Mouse (Mus musculus) midbrain, embryonic 11.5 days (tissue): Measurements from ENCODE around the gene Fam198b. TPM values are rescaled to one million over a fixed set of nuclear protein-coding genes. Genes with fewer than 3 reads are reported as not detected.

Source experiments
- ATAC-seq: fragments of 200-750 bp; cut with Nextera tagmentation; 2 replicates; pipeline ENCODE4 v1.8.0; 2017; ENCODE audit warnings: moderate TSS enrichment, moderate library complexity; ENCODE audit not compliant: low FRiP score
- DNase-seq: peaks from one replicate; pipeline ENCODE4 v3.0.0; 2015; ENCODE audit warnings: low spot score; ENCODE audit errors: missing footprints
- H3K27ac ChIP-seq: fragments of 300-500 bp; sonication (generic); 2 replicates; pipeline ENCODE4 v1.5.1; 2014; ENCODE audit warnings: low read depth, low read length
- H3K27me3 ChIP-seq: fragments of 300-500 bp; sonication (generic); 2 replicates; pipeline ENCODE4 v1.6.1; 2014; ENCODE audit warnings: mild to moderate bottlenecking, low read length, moderate library complexity, mixed read lengths; ENCODE audit not compliant: control insufficient read depth, insufficient read depth
- H3K36me3 ChIP-seq: fragments of 300-500 bp; sonication (generic); 2 replicates; pipeline ENCODE4 v1.6.1; 2014; ENCODE audit warnings: mild to moderate bottlenecking, low read length, moderate library complexity, mixed read lengths; ENCODE audit not compliant: control insufficient read depth, insufficient read depth
- H3K4me1 ChIP-seq: fragments of 300-500 bp; sonication (generic); 2 replicates; pipeline ENCODE4 v1.6.1; 2014; ENCODE audit warnings: low read length; ENCODE audit not compliant: control insufficient read depth, insufficient read depth
- H3K4me2 ChIP-seq: fragments of 300-500 bp; sonication (generic); 2 replicates; pipeline ENCODE4 v1.6.1; 2014; ENCODE audit warnings: mild to moderate bottlenecking, moderate library complexity
- H3K4me3 ChIP-seq: fragments of 300-500 bp; sonication (generic); 2 replicates; pipeline ENCODE4 v1.5.1; 2014; ENCODE audit warnings: low read depth, low read length
- H3K9ac ChIP-seq: fragments of 300-500 bp; sonication (generic); 2 replicates; pipeline ENCODE4 v1.6.1; 2014; ENCODE audit warnings: low read length
- H3K9me3 ChIP-seq: fragments of 300-500 bp; sonication (generic); 2 replicates; pipeline ENCODE4 v1.6.1; 2016; ENCODE audit warnings: low read length; ENCODE audit not compliant: control insufficient read depth
- WGBS: fragments of 180-500 bp; shearing (Covaris S2); extraction: QIAGEN DNeasy Blood & Tissue Kit; methylation state at CpG from one replicate; pipeline ENCODE4 v1.1.7; 2014; 5-methylcytosine and 5-hydroxymethylcytosine counted together
- polyA plus RNA-seq: library from polyadenylated mRNA; unstranded; fragments of >200 nt; fragmentation: Nextera tagmentation; extraction: Ambion mirVana; gene quantifications from 2 replicates; pipeline ENCODE4 v1.2.1, GENCODE M21; 2014

The Fam198b gene
- polyA plus RNA-seq, 1 experiment from 2014 or later, result 0.77 TPM

- no peak overlapping the region for H3K4me2 ChIP-seq
- ATAC-seq, result no peak
- no peaks in the 10 kb centered on the region for H3K4me1 ChIP-seq
- no peak for DNase-seq
- H3K27ac ChIP-seq, result no peak overlapping the region
- no peak overlapping the region for H3K4me3 ChIP-seq
- no peak overlapping the region for H3K9ac ChIP-seq
- no peaks in the 10 kb centered on the region for H3K27me3 ChIP-seq
- no peaks in the 10 kb centered on the region for H3K9me3 ChIP-seq
- no peaks in the 10 kb centered on the region for H3K36me3 ChIP-seq
Measured at GRCm38 (mm10) chr3:79905397-79905796, 21.1 kb downstream of the Fam198b start.

DNA sequence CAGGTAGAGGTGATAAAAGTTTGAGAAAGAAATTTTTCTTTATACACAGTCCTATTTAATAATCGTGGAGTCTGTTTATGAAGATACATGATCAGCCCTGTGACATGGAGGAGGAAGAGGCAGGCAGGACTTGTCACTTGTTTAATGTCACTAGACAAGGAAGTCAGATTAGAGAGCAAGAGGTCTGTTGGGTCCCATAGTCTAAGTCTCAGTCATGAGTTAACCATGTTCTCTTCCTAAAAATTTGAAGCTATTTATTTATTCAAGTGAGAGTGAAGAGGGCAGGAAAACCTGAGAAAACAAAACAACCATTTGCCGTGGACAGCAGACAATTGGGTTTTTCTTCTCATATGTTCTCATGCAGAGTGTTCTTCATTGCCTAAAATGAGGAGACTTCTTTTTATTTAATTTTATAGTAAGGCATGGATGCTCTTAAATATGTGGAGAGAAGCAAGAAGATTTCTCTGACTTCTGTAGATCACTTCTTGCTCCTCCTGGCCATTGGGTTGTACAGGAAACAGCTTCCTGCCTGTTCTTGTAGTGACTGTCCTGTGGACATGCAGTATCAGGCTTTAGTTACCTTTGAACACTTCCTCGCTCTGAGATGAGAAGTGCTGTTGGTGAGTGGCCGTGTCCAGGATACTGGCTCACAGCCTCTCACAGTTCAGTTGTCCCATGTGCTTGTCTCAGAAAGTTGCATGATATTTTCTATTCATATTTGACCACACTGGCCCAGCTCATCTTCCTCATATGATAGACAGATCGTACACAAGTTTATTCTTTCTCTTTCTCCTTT lies 22.1 kb downstream of the Fam198b start:
- H3K27ac ChIP-seq, result no peak overlapping the region
- no peaks in the 10 kb centered on the region for H3K4me1 ChIP-seq
- H3K9ac ChIP-seq, result no peak overlapping the region
- ATAC-seq, result no peak
- 86% methylated on average over 5 of the region's 5 CpGs for WGBS
- no peak for DNase-seq
- H3K27me3 ChIP-seq, result no peaks in the 10 kb centered on the region
- H3K36me3 ChIP-seq, result no peaks in the 10 kb centered on the region
- no peaks in the 10 kb centered on the region for H3K9me3 ChIP-seq
- H3K4me3 ChIP-seq, result no peak overlapping the region
- H3K4me2 ChIP-seq, result no peak overlapping the region

DNA sequence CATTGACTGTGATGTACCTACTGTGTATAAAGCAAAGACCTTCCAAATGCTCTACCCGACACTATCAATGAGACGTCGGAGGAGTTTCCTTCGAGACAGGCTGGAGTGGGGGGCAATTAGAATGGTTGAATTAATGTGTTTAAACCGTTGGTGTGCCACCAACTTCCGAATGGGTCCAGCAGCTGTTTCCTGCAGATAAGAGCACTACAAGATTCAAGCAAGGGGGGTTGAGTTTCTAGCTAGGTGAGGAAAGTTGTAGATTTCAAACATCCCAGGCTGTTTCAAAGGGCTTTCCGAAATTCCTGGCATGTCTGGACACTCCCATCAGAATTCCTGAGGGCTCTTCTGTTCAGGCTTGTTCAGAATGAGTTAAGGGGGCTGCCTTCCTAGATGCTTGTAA lies 22.9 kb downstream of the Fam198b start:
- Histone ChIP-seq H3K4me1 (no peaks in the 10 kb centered on the region), H3K9ac (no peak overlapping the region), H3K9me3 (no peaks in the 10 kb centered on the region), H3K27ac (no peak overlapping the region), H3K27me3 (no peaks in the 10 kb centered on the region), H3K4me3 (no peak overlapping the region), H3K4me2 (no peak overlapping the region), H3K36me3 (no peaks in the 10 kb centered on the region)
- DNase-seq (no peak), ATAC-seq (no peak)
- WGBS, result 79% methylated on average over 7 of the region's 7 CpGs

GRCm38 (mm10) chr3:79910375-79911141 lies 26.2 kb downstream of the Fam198b start:
- Histone ChIP-seq H3K36me3 (no peaks in the 10 kb centered on the region), H3K4me3 (no peak overlapping the region), H3K27me3 (no peaks in the 10 kb centered on the region), H3K4me2 (no peak overlapping the region), H3K9ac (no peak overlapping the region), H3K27ac (no peak overlapping the region), H3K4me1 (no peaks in the 10 kb centered on the region), H3K9me3 (no peaks in the 10 kb centered on the region)
- ATAC-seq (no peak), DNase-seq (no peak)
- WGBS, result 69% methylated on average over 10 of the region's 10 CpGs

- H3K4me1 ChIP-seq, result no peaks in the 10 kb centered on the region
- no peak for DNase-seq
- no peak overlapping the region for H3K27ac ChIP-seq
- no peak overlapping the region for H3K4me3 ChIP-seq
- H3K4me2 ChIP-seq, result no peak overlapping the region
- WGBS, result 87% methylated on average over 3 of the region's 3 CpGs
- no peaks in the 10 kb centered on the region for H3K27me3 ChIP-seq
- H3K9me3 ChIP-seq, result no peaks in the 10 kb centered on the region
- H3K9ac ChIP-seq, result no peak overlapping the region
- no peak for ATAC-seq
- H3K36me3 ChIP-seq, result no peaks in the 10 kb centered on the region
Measured at GRCm38 (mm10) chr3:79911166-79911565, 26.8 kb downstream of the Fam198b start.

- DNase-seq (peak; percentile 6), ATAC-seq (no peak)
- no peak overlapping the region for H3K4me2 ChIP-seq
- no peak overlapping the region for H3K9ac ChIP-seq
- no peak overlapping the region for H3K4me3 ChIP-seq
- H3K27ac ChIP-seq, result no peak overlapping the region
- no peaks in the 10 kb centered on the region for H3K9me3 ChIP-seq
- 93% methylated on average over 5 of the region's 5 CpGs for WGBS
- H3K36me3 ChIP-seq, result no peaks in the 10 kb centered on the region
- H3K27me3 ChIP-seq, result no peaks in the 10 kb centered on the region
- H3K4me1 ChIP-seq, result no peaks in the 10 kb centered on the region
Measured at GRCm38 (mm10) chr3:79914012-79914411, 29.7 kb downstream of the Fam198b start.

DNA sequence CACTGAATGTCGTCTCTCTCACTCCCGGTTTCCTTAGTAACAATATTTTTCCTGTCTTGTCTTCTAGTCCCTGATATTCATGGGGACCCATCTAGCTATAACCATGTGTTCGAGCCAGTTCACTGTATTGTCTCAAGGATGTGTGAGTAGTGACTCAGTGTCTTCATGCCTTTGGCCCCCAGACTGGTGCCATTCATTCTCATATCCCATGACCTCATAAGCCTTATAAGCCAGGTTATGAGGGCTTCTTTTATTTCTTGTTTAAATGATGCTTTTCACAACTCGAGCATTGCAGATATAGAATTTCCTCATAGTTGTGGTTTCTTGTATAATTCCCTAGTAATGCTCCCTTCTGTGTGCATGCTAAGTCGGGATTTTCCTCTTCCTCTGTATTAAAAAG lies 31.9 kb downstream of the Fam198b start:
- Histone ChIP-seq H3K9me3 (no peaks in the 10 kb centered on the region), H3K27ac (no peak overlapping the region), H3K4me1 (no peaks in the 10 kb centered on the region), H3K4me2 (no peak overlapping the region), H3K4me3 (no peak overlapping the region), H3K9ac (no peak overlapping the region), H3K36me3 (no peaks in the 10 kb centered on the region), H3K27me3 (no peaks in the 10 kb centered on the region)
- ATAC-seq, result no peak
- DNase-seq, result no peak
- 88% methylated on average over 5 of the region's 5 CpGs for WGBS

DNA sequence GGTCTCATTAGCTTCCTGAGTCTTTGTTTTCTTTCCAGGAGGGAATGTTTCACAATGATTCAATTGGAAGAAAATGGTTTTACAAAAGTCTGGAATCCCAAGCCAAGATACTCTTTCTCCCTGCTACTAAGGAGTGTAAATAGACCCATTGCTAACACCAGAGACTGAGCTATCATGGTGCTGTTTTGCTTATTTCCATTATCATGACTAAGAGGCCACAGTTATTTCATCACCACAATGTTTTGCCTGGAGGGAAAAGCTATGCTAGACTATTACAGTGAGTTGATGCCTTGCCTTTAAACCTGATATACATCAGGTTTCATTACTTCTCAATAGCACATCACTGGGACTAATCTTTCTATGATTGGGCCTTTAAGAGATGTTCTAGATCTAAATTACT lies 34.4 kb downstream of the Fam198b start:
- ATAC-seq, result no peak
- H3K9ac ChIP-seq, result no peak overlapping the region
- no peak overlapping the region for H3K27ac ChIP-seq

GRCm38 (mm10) chr3:79925950-79926697 lies 41.8 kb downstream of the Fam198b start:
- ATAC-seq, result no peak
- H3K4me2 ChIP-seq, result no peak overlapping the region
- no peaks in the 10 kb centered on the region for H3K4me1 ChIP-seq
- DNase-seq, result peak; percentile 44
- H3K27me3 ChIP-seq, result no peaks in the 10 kb centered on the region
- no peaks in the 10 kb centered on the region for H3K9me3 ChIP-seq
- no peak overlapping the region for H3K9ac ChIP-seq
- H3K4me3 ChIP-seq, result no peak overlapping the region
- H3K27ac ChIP-seq, result no peak overlapping the region
- 72% methylated on average over 5 of the region's 5 CpGs for WGBS
- H3K36me3 ChIP-seq, result no peaks in the 10 kb centered on the region

More for the DNA sequence above, 34.4 kb downstream of the Fam198b start:
- peak; percentile 45 for DNase-seq
- Histone ChIP-seq H3K27me3 (no peaks in the 10 kb centered on the region), H3K4me1 (no peaks in the 10 kb centered on the region), H3K36me3 (no peaks in the 10 kb centered on the region), H3K4me3 (no peak overlapping the region), H3K9me3 (no peaks in the 10 kb centered on the region), H3K4me2 (no peak overlapping the region)
